Mouse (Mus musculus): ENCODE data around the gene Hist1h1b. TPM values are rescaled to one million over a fixed set of nuclear protein-coding genes. Genes with fewer than 3 reads are reported as not detected.
"Not testable (repeated sequence)": the region's sequence is repeated elsewhere in the genome, so short reads cannot be mapped to it uniquely, and the experiment has no call there.

Gene Hist1h1b
- polyA plus RNA-seq, 1 experiment from 2014 or later: not detected

- peak within 1 kb of the TSS; percentile 20 for H3K4me3 ChIP-seq (ENCODE audit: inconsistent target)
- H3K36me3 ChIP-seq (ENCODE audit: inconsistent target); H3K79me2 ChIP-seq (ENCODE audit: inconsistent target): not testable (repeated sequence)
- whole genome bisulfite sequencing (ENCODE audit: missing documents): under 1% methylated on average over 22 of the region's 63 CpGs
- peak within 1 kb of the TSS; percentile 88 for H3K27ac ChIP-seq
These were observed 6.6 kb upstream of the Hist1h1b start, which contains the start of the genes Hist1h2an and Hist1h2bp for GRCm38 (mm10) chr13:21786899-21787629. Hist1h2an (minus strand) TSS chr13:21787218. Hist1h2bp (plus strand) TSS chr13:21787461.

- no peaks in the 10 kb centered on the region for H3K79me2 ChIP-seq (ENCODE audit: inconsistent target)
- 29% methylated on average over 7 of the region's 8 CpGs for WGBS (ENCODE audit: missing documents)
- H3K36me3 ChIP-seq (ENCODE audit: inconsistent target): no peaks in the 10 kb centered on the region
- H3K27ac ChIP-seq: peak overlapping the region; percentile 88
- peak overlapping the region; percentile 20 for H3K4me3 ChIP-seq (ENCODE audit: inconsistent target)
These were observed 5.9 kb upstream of the Hist1h1b start for GRCm38 (mm10) chr13:21786189-21786898.

- 88% methylated on average over 6 of the region's 6 CpGs for WGBS (ENCODE audit: missing documents)
- H3K4me3 ChIP-seq (ENCODE audit: inconsistent target): no peak overlapping the region; the same call in 1 of the 2 replicates
- H3K36me3 ChIP-seq (ENCODE audit: inconsistent target): no peaks in the 10 kb centered on the region
- H3K27ac ChIP-seq: peak overlapping the region; percentile 88
- H3K79me2 ChIP-seq (ENCODE audit: inconsistent target): no peaks in the 10 kb centered on the region
These were observed 3.9 kb upstream of the Hist1h1b start for GRCm38 (mm10) chr13:21784311-21784710.

- Histone ChIP-seq H3K36me3 (ENCODE audit: inconsistent target) (no peaks in the 10 kb centered on the region), H3K79me2 (ENCODE audit: inconsistent target) (no peaks in the 10 kb centered on the region), H3K27ac (peak overlapping the region; percentile 88), H3K4me3 (ENCODE audit: inconsistent target) (peak overlapping the region; percentile 29)
- WGBS (ENCODE audit: missing documents): 15% methylated on average over 9 of the region's 9 CpGs
These were observed 3.3 kb upstream of the Hist1h1b start for GRCm38 (mm10) chr13:21783734-21784161.

GRCm38 (mm10) chr13:21783255-21783617 lies 2.8 kb upstream of the Hist1h1b start, which contains the start of gene Hist1h3i:
Hist1h3i (minus strand) TSS chr13:21783370.
- Histone ChIP-seq H3K79me2 (ENCODE audit: inconsistent target) (no peaks in the 10 kb centered on the region), H3K27ac (peak within 1 kb of the TSS; percentile 88), H3K36me3 (ENCODE audit: inconsistent target) (no peaks in the 10 kb centered on the region), H3K4me3 (ENCODE audit: inconsistent target) (peak within 1 kb of the TSS; percentile 29)
- 4% methylated on average over 6 of the region's 20 CpGs for WGBS (ENCODE audit: missing documents)

GRCm38 (mm10) chr13:21782361-21783254 lies 2.2 kb upstream of the Hist1h1b start:
- WGBS (ENCODE audit: missing documents): 4% methylated on average over 10 of the region's 35 CpGs
- Histone ChIP-seq H3K27ac (peak overlapping the region; percentile 86), H3K4me3 (ENCODE audit: inconsistent target) (peak overlapping the region; percentile 23; the same call in 1 of the 2 replicates)
- not testable (repeated sequence) for H3K79me2 ChIP-seq (ENCODE audit: inconsistent target); H3K36me3 ChIP-seq (ENCODE audit: inconsistent target)

GRCm38 (mm10) chr13:21781639-21782038 lies 1.2 kb upstream of the Hist1h1b start:
- H3K27ac ChIP-seq: peak overlapping the region; percentile 86
- 100% methylated on average over 1 of the region's 1 CpGs for WGBS (ENCODE audit: missing documents)
- H3K36me3 ChIP-seq (ENCODE audit: inconsistent target): no peaks in the 10 kb centered on the region
- no peak overlapping the region for H3K4me3 ChIP-seq (ENCODE audit: inconsistent target)
- H3K79me2 ChIP-seq (ENCODE audit: inconsistent target): no peaks in the 10 kb centered on the region

GRCm38 (mm10) chr13:21781021-21781555 lies 663 bp upstream of the Hist1h1b start:
- Histone ChIP-seq H3K27ac (peak overlapping the region; percentile 86), H3K79me2 (ENCODE audit: inconsistent target) (no peaks in the 10 kb centered on the region), H3K36me3 (ENCODE audit: inconsistent target) (no peaks in the 10 kb centered on the region), H3K4me3 (ENCODE audit: inconsistent target) (peak overlapping the region; percentile 58; the same call in 1 of the 2 replicates)
- 60% methylated on average over 5 of the region's 6 CpGs for WGBS (ENCODE audit: missing documents)

GRCm38 (mm10) chr13:21778814-21779766 lies 1.3 kb downstream of the Hist1h1b start:
- under 1% methylated on average over 31 of the region's 33 CpGs for WGBS (ENCODE audit: missing documents)

GRCm38 (mm10) chr13:21755707-21756106 lies 24.7 kb downstream of the Hist1h1b start:
- no peaks in the 10 kb centered on the region for H3K79me2 ChIP-seq (ENCODE audit: inconsistent target)
- 69% methylated on average over 1 of the region's 1 CpGs for WGBS (ENCODE audit: missing documents)
- peak overlapping the region; percentile 33; the same call in 1 of the 2 replicates for H3K4me3 ChIP-seq (ENCODE audit: inconsistent target)
- no peaks in the 10 kb centered on the region for H3K36me3 ChIP-seq (ENCODE audit: inconsistent target)
- H3K27ac ChIP-seq: no peak overlapping the region

More at GRCm38 (mm10) chr13:21778814-21779766, 1.3 kb downstream of the Hist1h1b start:
- Histone ChIP-seq H3K79me2 (ENCODE audit: inconsistent target) (no peaks in the 10 kb centered on the region), H3K27ac (peak overlapping the region; percentile 86), H3K4me3 (ENCODE audit: inconsistent target) (peak overlapping the region; percentile 58), H3K36me3 (ENCODE audit: inconsistent target) (no peaks in the 10 kb centered on the region)

GRCm38 (mm10) chr13:21754294-21755001 lies 26.0 kb downstream of the Hist1h1b start:
- Histone ChIP-seq H3K27ac (peak overlapping the region; percentile 50), H3K4me3 (ENCODE audit: inconsistent target) (peak overlapping the region; percentile 33)
- 1% methylated on average over 7 of the region's 26 CpGs for WGBS (ENCODE audit: missing documents)
- H3K36me3 ChIP-seq (ENCODE audit: inconsistent target); H3K79me2 ChIP-seq (ENCODE audit: inconsistent target): not testable (repeated sequence)

- Histone ChIP-seq H3K79me2 (ENCODE audit: inconsistent target) (peaks cover 15% of the 10 kb centered on the region), H3K27ac (peak within 1 kb of the TSS; percentile 64), H3K4me3 (ENCODE audit: inconsistent target) (peak within 1 kb of the TSS; percentile 33)
- 1% methylated on average over 8 of the region's 50 CpGs for WGBS (ENCODE audit: missing documents)
- H3K36me3 ChIP-seq (ENCODE audit: inconsistent target): not testable (repeated sequence)
These were observed 26.7 kb downstream of the Hist1h1b start, which contains the start of the genes Hist1h2ak and Hist1h2bn for GRCm38 (mm10) chr13:21753524-21754285. Hist1h2ak (minus strand) TSS chr13:21753827. Hist1h2bn (plus strand) TSS chr13:21754123.

All from macrophage (primary cell).